Mouse (Mus musculus): ENCODE data around the gene Sec24a. TPM values are rescaled to one million over a fixed set of nuclear protein-coding genes. Genes with fewer than 3 reads are reported as not detected.

The Sec24a gene
- polyA plus RNA-seq, 1 experiment from 2014 or later, result 18.1 TPM

GRCm38 (mm10) chr11:51645293-51645692 is 118.1 kb downstream of the Sec24a start:
- no peak overlapping the region for H3K4me2 ChIP-seq

GRCm38 (mm10) chr11:51644217-51644616 is 119.2 kb downstream of the Sec24a start:
- ATAC-seq (replicated peaks; ENCODE audit: low FRiP score), result no peak
- DNase-seq (ENCODE audit: low spot score), result no peak
- WGBS, result 54% methylated on average over 16 of the region's 16 CpGs
- H3K9ac ChIP-seq (ENCODE audit: low read depth, low read length), result no peak overlapping the region
- H3K4me3 ChIP-seq (ENCODE audit: low read depth, low read length), result no peak overlapping the region
- H3K9me3 ChIP-seq (ENCODE audit: control insufficient read depth, low read length), result no peaks in the 10 kb centered on the region
- H3K4me1 ChIP-seq (replicated peaks; ENCODE audit: control insufficient read depth, insufficient read depth, low read length), result peaks cover 13% of the 10 kb centered on the region; the same call in 1 of the 2 replicates
- H3K27ac ChIP-seq (ENCODE audit: low read depth, low read length), result no peak overlapping the region
- H3K4me2 ChIP-seq, result no peak overlapping the region
- H3K27me3 ChIP-seq (replicated peaks; ENCODE audit: control insufficient read depth, insufficient read depth, low read length), result peaks cover 8% of the 10 kb centered on the region; the same call in 1 of the 2 replicates
- H3K36me3 ChIP-seq (ENCODE audit: control insufficient read depth, insufficient read depth, low read length), result peaks cover 6% of the 10 kb centered on the region

More at GRCm38 (mm10) chr11:51645293-51645692, 118.1 kb downstream of the Sec24a start:
- ATAC-seq (replicated peaks; ENCODE audit: low FRiP score), result no peak
- Histone ChIP-seq H3K4me1 (replicated peaks; ENCODE audit: control insufficient read depth, insufficient read depth, low read length) (peaks cover 19% of the 10 kb centered on the region), H3K4me3 (ENCODE audit: low read depth, low read length) (no peak overlapping the region), H3K36me3 (ENCODE audit: control insufficient read depth, insufficient read depth, low read length) (peaks cover 6% of the 10 kb centered on the region), H3K27me3 (replicated peaks; ENCODE audit: control insufficient read depth, insufficient read depth, low read length) (peaks cover 18% of the 10 kb centered on the region), H3K27ac (ENCODE audit: low read depth, low read length) (no peak overlapping the region), H3K9me3 (ENCODE audit: control insufficient read depth, low read length) (no peaks in the 10 kb centered on the region), H3K9ac (ENCODE audit: low read depth, low read length) (no peak overlapping the region)
- 89% methylated on average over 13 of the region's 13 CpGs for WGBS
- DNase-seq (ENCODE audit: low spot score), result no peak

- 56% methylated on average over 15 of the region's 15 CpGs for WGBS
- H3K27ac ChIP-seq (ENCODE audit: low read depth, low read length), result no peak overlapping the region
- H3K9me3 ChIP-seq (ENCODE audit: control insufficient read depth, low read length), result no peaks in the 10 kb centered on the region
- H3K4me2 ChIP-seq, result no peak overlapping the region
- 0 out of 2 replicates have a peak, but pooled peaks cover 3% of the 10 kb centered on the region for H3K27me3 ChIP-seq (replicated peaks; ENCODE audit: control insufficient read depth, insufficient read depth, low read length)
- H3K9ac ChIP-seq (ENCODE audit: low read depth, low read length), result no peak overlapping the region
- H3K4me3 ChIP-seq (ENCODE audit: low read depth, low read length), result no peak overlapping the region
- ATAC-seq (replicated peaks; ENCODE audit: low FRiP score) (no peak), DNase-seq (ENCODE audit: low spot score) (no peak)
- peaks cover 13% of the 10 kb centered on the region; the same call in 1 of the 2 replicates for H3K4me1 ChIP-seq (replicated peaks; ENCODE audit: control insufficient read depth, insufficient read depth, low read length)
- H3K36me3 ChIP-seq (ENCODE audit: control insufficient read depth, insufficient read depth, low read length), result peaks cover 6% of the 10 kb centered on the region
Measured at GRCm38 (mm10) chr11:51643761-51644160, 119.7 kb downstream of the Sec24a start.

DNA sequence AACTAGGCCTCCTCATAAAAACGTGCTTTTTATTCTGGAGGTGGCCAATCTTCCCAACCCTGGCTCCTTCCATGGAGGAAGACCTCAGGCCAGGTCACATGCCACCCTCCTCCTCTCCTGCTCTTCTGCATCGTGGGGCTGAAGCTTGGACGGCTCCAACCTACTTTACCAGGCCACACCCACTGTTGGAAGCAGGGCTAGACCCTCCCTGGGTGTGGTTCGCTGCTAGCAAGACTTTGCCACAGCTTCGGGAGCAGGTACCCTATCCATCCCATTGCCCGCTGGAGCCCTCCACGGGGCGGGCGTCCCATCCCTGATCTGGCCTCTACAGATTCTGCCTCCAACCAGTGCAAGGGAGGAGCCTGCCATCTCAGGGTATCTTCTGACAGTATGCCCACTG is 120.2 kb downstream of the Sec24a start:
- Histone ChIP-seq H3K36me3 (ENCODE audit: control insufficient read depth, insufficient read depth, low read length) (peaks cover 6% of the 10 kb centered on the region), H3K4me2 (no peak overlapping the region), H3K4me1 (replicated peaks; ENCODE audit: control insufficient read depth, insufficient read depth, low read length) (peaks cover 13% of the 10 kb centered on the region; the same call in 1 of the 2 replicates), H3K9ac (ENCODE audit: low read depth, low read length) (no peak overlapping the region), H3K4me3 (ENCODE audit: low read depth, low read length) (no peak overlapping the region), H3K27me3 (replicated peaks; ENCODE audit: control insufficient read depth, insufficient read depth, low read length) (0 out of 2 replicates have a peak, but pooled peaks cover 3% of the 10 kb centered on the region), H3K27ac (ENCODE audit: low read depth, low read length) (no peak overlapping the region), H3K9me3 (ENCODE audit: control insufficient read depth, low read length) (no peaks in the 10 kb centered on the region)
- ATAC-seq (replicated peaks; ENCODE audit: low FRiP score) (no peak), DNase-seq (ENCODE audit: low spot score) (no peak)
- whole genome bisulfite sequencing, result 77% methylated on average over 9 of the region's 9 CpGs

Other genes starting within 250 kb of the Sec24a start
- gene Phykpl, start 178.9 kb downstream of the Sec24a start, polyA plus RNA-seq (2014; fragmentation: Nextera tagmentation; extraction: Ambion mirVana), result 28.6 and 29.8 TPM in 2 replicates
- 552 and 577 TPM in 2 replicates for gene Hnrnpab, start 156.8 kb downstream of the Sec24a start, polyA plus RNA-seq (2014; fragmentation: Nextera tagmentation; extraction: Ambion mirVana)
- 347 and 349 TPM in 2 replicates for gene Nhp2, start 143.9 kb downstream of the Sec24a start, polyA plus RNA-seq (2014; fragmentation: Nextera tagmentation; extraction: Ambion mirVana)
- 47.8 and 52.2 TPM in 2 replicates for gene Rmnd5b, start 127.7 kb downstream of the Sec24a start, polyA plus RNA-seq (2014; fragmentation: Nextera tagmentation; extraction: Ambion mirVana)
- 7.2 and 7.9 TPM in 2 replicates for gene N4bp3, start 112.8 kb downstream of the Sec24a start, polyA plus RNA-seq (2014; fragmentation: Nextera tagmentation; extraction: Ambion mirVana)
- 1.3 and 1.5 TPM in 2 replicates for gene D930048N14Rik, start 112.7 kb downstream of the Sec24a start, polyA plus RNA-seq (2014; fragmentation: Nextera tagmentation; extraction: Ambion mirVana)
- gene 0610009B22Rik, start 74.8 kb downstream of the Sec24a start, polyA plus RNA-seq (2014; fragmentation: Nextera tagmentation; extraction: Ambion mirVana), result 60.4 and 66.0 TPM in 2 replicates
- gene Sar1b, start 53 bp upstream of the Sec24a start, polyA plus RNA-seq (2014; fragmentation: Nextera tagmentation; extraction: Ambion mirVana), result 110 and 122 TPM in 2 replicates
- 0.59 and 1.2 TPM in 2 replicates for gene Jade2, start 94.0 kb upstream of the Sec24a start, polyA plus RNA-seq (2014; fragmentation: Nextera tagmentation; extraction: Ambion mirVana)
- gene Cdkn2aipnl, start 204.0 kb upstream of the Sec24a start, polyA plus RNA-seq (2014; fragmentation: Nextera tagmentation; extraction: Ambion mirVana), result 114 and 125 TPM in 2 replicates
- gene Ube2b, start 237.1 kb upstream of the Sec24a start, polyA plus RNA-seq (2014; fragmentation: Nextera tagmentation; extraction: Ambion mirVana), result 84.9 and 88.5 TPM in 2 replicates
- 3.4 and 3.8 TPM in 2 replicates for gene Cdkl3, start 240.6 kb upstream of the Sec24a start, polyA plus RNA-seq (2014; fragmentation: Nextera tagmentation; extraction: Ambion mirVana)

All from liver, embryonic 11.5 days (tissue).